Mouse (Mus musculus) large intestine, adult 2 months (tissue): Measurements from ENCODE around the gene Tnfaip2. TPM values are rescaled to one million over a fixed set of nuclear protein-coding genes. Genes with fewer than 3 reads are reported as not detected.

Source experiments
- DNase-seq: peaks from one replicate; pipeline ENCODE4 v3.0.0-alpha.2; 2012; ENCODE audit warnings: low read depth, low spot score
- WGBS: fragments of 180-500 bp; shearing (Covaris S2); methylation state at CpG from one replicate; pipeline ENCODE4 v1.1.7; 2018; 5-methylcytosine and 5-hydroxymethylcytosine counted together
- polyA plus RNA-seq: library from polyadenylated mRNA; depleted of rRNA; stranded (reverse); fragments of >200 nt; gene quantifications from 2 replicates; pipeline ENCODE4 v1.2.3, GENCODE M21; 2012; rRNA removed

Gene Tnfaip2
- polyA plus RNA-seq, result 18.0 and 21.4 TPM in 2 replicates

GRCm38 (mm10) chr12:111442309-111443010 is at the start of gene Tnfaip2:
Gene Tnfaip2 (plus strand): TSS chr12:111442469.
- 3% methylated on average over 48 of the region's 48 CpGs for WGBS
- no peak for DNase-seq

DNA sequence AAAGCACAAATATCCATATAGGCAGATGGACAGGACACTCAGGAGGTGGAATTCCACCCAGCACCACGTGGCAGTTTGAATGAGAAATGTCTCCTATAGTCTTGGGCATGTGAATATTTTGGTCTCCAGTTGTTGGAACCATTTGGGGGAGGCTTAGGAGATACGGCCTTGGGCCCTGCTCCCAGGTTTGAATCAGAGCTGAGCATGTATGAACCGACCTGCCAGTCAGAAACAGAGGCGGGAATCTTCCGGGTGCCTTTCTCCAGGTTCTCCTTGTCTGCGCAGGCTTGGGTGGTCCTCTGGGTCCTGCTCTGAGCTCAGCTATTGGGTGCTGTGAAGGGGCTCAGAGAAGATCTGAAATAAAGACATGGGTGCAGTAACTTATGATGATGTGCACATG is 48.3 kb upstream of the Tnfaip2 start:
- 82% methylated on average over 6 of the region's 6 CpGs for WGBS
- DNase-seq, result no peak

DNA sequence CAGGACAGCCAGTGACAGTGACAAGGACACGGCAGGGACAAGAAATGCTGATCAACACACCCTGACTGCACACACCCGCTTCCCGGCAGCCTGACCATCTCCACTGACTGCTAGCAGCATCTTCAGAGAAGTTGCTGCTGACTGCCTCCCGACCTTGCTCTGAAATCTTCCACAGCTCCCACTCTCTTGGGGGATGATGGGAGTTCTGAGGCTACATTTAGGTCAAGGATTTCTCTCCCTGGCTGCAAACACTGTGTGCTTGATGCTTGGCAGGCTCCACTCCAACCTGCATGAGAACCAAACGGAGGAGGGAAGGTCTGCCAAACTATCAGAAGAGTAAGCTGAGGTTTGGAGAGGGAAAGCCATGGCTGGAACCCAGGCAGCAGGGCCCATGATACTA is 45.3 kb upstream of the Tnfaip2 start:
- no peak for DNase-seq
- 44% methylated on average over 5 of the region's 5 CpGs for WGBS

- peak; percentile 87 for DNase-seq
- 30% methylated on average over 15 of the region's 15 CpGs for WGBS
These were observed 40.6 kb upstream of the Tnfaip2 start for GRCm38 (mm10) chr12:111401454-111402184.

GRCm38 (mm10) chr12:111404880-111405279 is 37.4 kb upstream of the Tnfaip2 start:
- WGBS, result 46% methylated on average over 10 of the region's 10 CpGs
- no peak for DNase-seq

DNA sequence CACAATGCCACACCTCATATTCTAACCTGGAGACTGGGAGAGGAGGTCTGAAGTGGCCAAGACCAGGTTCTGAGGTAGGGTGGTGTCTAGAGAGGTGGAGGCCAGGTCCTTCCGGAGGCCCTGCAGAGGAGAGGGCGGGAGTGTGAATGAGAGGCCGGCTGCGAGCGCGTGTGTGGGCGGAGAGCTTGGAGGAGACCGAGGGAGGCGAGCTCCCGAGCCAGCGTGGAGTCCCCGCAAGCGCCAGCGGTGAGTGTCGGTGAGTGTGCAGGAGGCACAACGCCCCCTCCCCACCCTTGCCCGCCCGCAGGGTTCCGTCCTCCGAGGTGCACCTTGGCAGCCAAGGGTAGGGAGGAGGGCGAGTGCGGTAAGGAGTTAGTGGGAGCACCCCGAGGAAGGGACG is 35.6 kb upstream of the Tnfaip2 start, which contains the start of gene Lbhd2:
Lbhd2 (plus strand) TSS at position 188 of the 400 bp plus-strand sequence.
- DNase-seq, result no peak

DNA sequence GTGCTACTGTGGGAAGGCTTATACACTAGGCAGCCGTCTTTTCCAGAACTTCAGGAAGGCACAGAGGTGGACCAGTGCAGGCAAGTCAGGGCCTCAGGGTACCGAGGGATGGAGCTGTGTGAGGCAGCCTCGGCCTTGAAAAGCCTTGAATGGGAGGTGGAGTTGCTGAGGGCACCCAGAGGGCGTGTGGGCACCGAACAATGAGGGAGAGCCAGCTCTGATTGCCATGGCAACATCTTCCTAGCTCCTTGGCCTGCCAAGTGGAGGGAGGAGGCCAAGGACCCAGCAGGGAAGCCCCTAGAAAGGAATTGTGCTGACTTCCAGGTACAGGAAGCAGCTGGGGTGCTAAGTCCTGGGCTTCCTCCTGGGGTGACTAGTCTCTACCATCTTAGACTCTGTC is 32.7 kb upstream of the Tnfaip2 start:
- WGBS, result 35% methylated on average over 5 of the region's 5 CpGs
- no peak for DNase-seq

More for the DNA sequence above, 35.6 kb upstream of the Tnfaip2 start, which contains the start of gene Lbhd2:
- WGBS, result 5% methylated on average over 24 of the region's 24 CpGs

- WGBS, result 65% methylated on average over 8 of the region's 8 CpGs
- DNase-seq, result no peak
These were observed 30.5 kb upstream of the Tnfaip2 start for GRCm38 (mm10) chr12:111411631-111412355.

- WGBS, result 39% methylated on average over 12 of the region's 12 CpGs
- no peak for DNase-seq
These were observed 29.5 kb upstream of the Tnfaip2 start for GRCm38 (mm10) chr12:111412581-111413284.

- DNase-seq, result no peak
- 2% methylated on average over 21 of the region's 21 CpGs for WGBS
These were observed 29.0 kb upstream of the Tnfaip2 start for GRCm38 (mm10) chr12:111413300-111413699.

- WGBS, result 6% methylated on average over 17 of the region's 17 CpGs
- no peak for DNase-seq
These were observed 25.1 kb upstream of the Tnfaip2 start, which contains the start of gene Exoc3l4 for GRCm38 (mm10) chr12:111416921-111417779. Gene Exoc3l4 (plus strand): TSS chr12:111417017.

DNA sequence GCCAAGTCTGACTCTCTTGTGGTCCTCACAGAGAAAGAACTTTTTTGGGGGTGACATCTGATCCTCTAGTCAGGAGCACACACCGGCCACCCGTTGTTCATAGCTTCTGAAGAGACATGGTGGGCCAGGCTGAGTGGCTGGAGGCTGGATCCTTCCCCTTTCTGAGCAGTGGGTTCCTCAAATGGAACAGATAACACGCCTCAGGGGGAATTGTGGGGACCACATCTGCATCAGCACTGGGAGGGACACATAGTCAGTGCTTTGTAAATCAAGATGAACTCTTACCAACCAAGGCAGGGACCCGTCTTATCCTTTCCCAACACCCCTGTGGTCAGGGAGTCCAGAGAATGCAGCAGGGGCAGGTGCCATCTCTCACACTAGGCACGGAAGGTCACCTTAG is 22.4 kb upstream of the Tnfaip2 start:
- no peak for DNase-seq
- 82% methylated on average over 5 of the region's 5 CpGs for WGBS

GRCm38 (mm10) chr12:111420946-111421709 is 21.1 kb upstream of the Tnfaip2 start:
- no peak for DNase-seq
- 37% methylated on average over 7 of the region's 7 CpGs for WGBS

DNA sequence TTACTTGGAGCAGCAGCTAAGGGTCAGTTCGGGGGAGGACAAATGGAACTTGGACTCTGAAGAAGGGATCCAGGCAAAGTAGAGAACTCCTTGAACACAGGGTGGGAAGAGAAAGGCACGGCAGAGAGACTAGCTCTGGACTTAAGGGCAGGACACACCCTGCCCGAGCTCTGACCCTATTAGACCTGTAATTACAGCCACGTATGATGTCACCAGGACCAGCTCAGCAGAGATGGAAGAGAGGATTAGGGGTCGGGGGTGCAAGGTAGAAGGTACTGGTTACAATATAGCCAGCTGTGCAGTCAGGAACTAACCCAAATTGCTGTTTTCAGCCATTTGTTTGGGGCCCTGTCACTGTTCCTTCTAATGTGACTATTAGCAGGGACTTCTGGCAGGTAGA is 19.4 kb upstream of the Tnfaip2 start:
- DNase-seq, result no peak
- WGBS, result 40% methylated on average over 5 of the region's 5 CpGs

- no peak for DNase-seq
- 23% methylated on average over 43 of the region's 43 CpGs for WGBS
These were observed 18.6 kb upstream of the Tnfaip2 start for GRCm38 (mm10) chr12:111423570-111424129.

GRCm38 (mm10) chr12:111424547-111424946 is 17.7 kb upstream of the Tnfaip2 start:
- WGBS, result 30% methylated on average over 9 of the region's 9 CpGs
- DNase-seq, result no peak

DNA sequence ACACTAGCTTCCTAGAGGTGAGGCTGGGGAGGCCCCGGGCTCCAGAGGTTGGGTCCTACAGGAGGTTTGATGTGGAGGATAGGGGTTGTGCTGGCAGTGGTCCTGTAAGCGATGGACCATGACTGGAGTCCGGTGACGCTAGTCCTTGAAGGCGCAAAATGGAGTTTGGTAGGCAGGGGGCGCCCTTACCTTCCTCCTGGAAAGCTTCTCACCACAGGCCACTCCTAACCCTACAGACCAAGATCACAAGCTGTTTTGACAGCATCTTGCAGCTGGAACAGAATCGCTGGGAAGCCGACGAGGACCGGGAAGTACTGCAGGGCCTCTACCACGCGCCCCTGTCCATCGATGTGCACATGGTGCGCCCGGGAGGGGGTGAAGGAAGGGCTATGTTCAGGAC is 17.0 kb upstream of the Tnfaip2 start:
- no peak for DNase-seq
- 2% methylated on average over 15 of the region's 15 CpGs for WGBS
